Mouse (Mus musculus): ENCODE results near the gene Aimp2. TPM values are rescaled to one million over a fixed set of nuclear protein-coding genes. Genes with fewer than 3 reads are reported as not detected.

Gene Aimp2
- polyA plus RNA-seq, 1 experiment from 2014 or later: 94.6 TPM

GRCm38 (mm10) chr5:143885274-143885673 is 24.4 kb downstream of the Aimp2 start:
- 97% methylated on average over 3 of the region's 3 CpGs for WGBS
- Histone ChIP-seq H3K27me3 (replicated peaks; ENCODE audit: control insufficient read depth, insufficient read depth, low read length) (no peaks in the 10 kb centered on the region), H3K9ac (ENCODE audit: low read depth, low read length) (no peak overlapping the region), H3K9me3 (ENCODE audit: control insufficient read depth, low read length) (peaks cover 2% of the 10 kb centered on the region; the same call in 1 of the 2 replicates), H3K36me3 (ENCODE audit: control insufficient read depth, insufficient read depth, low read length) (peaks cover 60% of the 10 kb centered on the region), H3K27ac (ENCODE audit: low read depth, low read length) (no peak overlapping the region), H3K4me1 (ENCODE audit: control insufficient read depth, insufficient read depth, low read depth, low read length) (no peaks in the 10 kb centered on the region), H3K4me2 (ENCODE audit: low read length) (no peak overlapping the region), H3K4me3 (ENCODE audit: low read length) (no peak overlapping the region)
- ATAC-seq: no peak

- Histone ChIP-seq H3K9me3 (ENCODE audit: control insufficient read depth, low read length) (no peaks in the 10 kb centered on the region), H3K9ac (ENCODE audit: low read depth, low read length) (no peak overlapping the region), H3K36me3 (ENCODE audit: control insufficient read depth, insufficient read depth, low read length) (peaks cover 35% of the 10 kb centered on the region), H3K4me1 (ENCODE audit: control insufficient read depth, insufficient read depth, low read depth, low read length) (no peaks in the 10 kb centered on the region), H3K4me3 (ENCODE audit: low read length) (no peak overlapping the region), H3K27me3 (replicated peaks; ENCODE audit: control insufficient read depth, insufficient read depth, low read length) (no peaks in the 10 kb centered on the region), H3K4me2 (ENCODE audit: low read length) (no peak overlapping the region), H3K27ac (ENCODE audit: low read depth, low read length) (no peak overlapping the region)
- WGBS: 70% methylated on average over 4 of the region's 4 CpGs
- ATAC-seq: no peak
Observed at GRCm38 (mm10) chr5:143874571-143874970, 35.1 kb downstream of the Aimp2 start.

- no peak overlapping the region for H3K4me3 ChIP-seq (ENCODE audit: low read length)
- H3K36me3 ChIP-seq (ENCODE audit: control insufficient read depth, insufficient read depth, low read length): peaks cover 21% of the 10 kb centered on the region
- no peaks in the 10 kb centered on the region for H3K4me1 ChIP-seq (ENCODE audit: control insufficient read depth, insufficient read depth, low read depth, low read length)
- H3K9ac ChIP-seq (ENCODE audit: low read depth, low read length): no peak overlapping the region
- no peak overlapping the region for H3K4me2 ChIP-seq (ENCODE audit: low read length)
- no peak for ATAC-seq
- no peak overlapping the region for H3K27ac ChIP-seq (ENCODE audit: low read depth, low read length)
- no peaks in the 10 kb centered on the region for H3K27me3 ChIP-seq (replicated peaks; ENCODE audit: control insufficient read depth, insufficient read depth, low read length)
- WGBS: 91% methylated on average over 11 of the region's 11 CpGs
- H3K9me3 ChIP-seq (ENCODE audit: control insufficient read depth, low read length): no peaks in the 10 kb centered on the region
Observed at GRCm38 (mm10) chr5:143871547-143872169, 38.0 kb downstream of the Aimp2 start.

Other genes starting within 250 kb of the Aimp2 start
- 21.8 and 23.0 TPM in 2 replicates for gene Usp42, start 177.6 kb downstream of the Aimp2 start, polyA plus RNA-seq (2015; fragmentation: Nextera tagmentation; extraction: Ambion mirVana)
- gene Eif2ak1, start 92.1 kb downstream of the Aimp2 start, polyA plus RNA-seq (2015; fragmentation: Nextera tagmentation; extraction: Ambion mirVana): 44.6 and 47.9 TPM in 2 replicates
- 0.22 and 0.41 TPM in 2 replicates for gene Ankrd61, start 12.2 kb downstream of the Aimp2 start, polyA plus RNA-seq (2015; fragmentation: Nextera tagmentation; extraction: Ambion mirVana)
- 24.0 and 25.9 TPM in 2 replicates for gene Pms2, start 117 bp upstream of the Aimp2 start, polyA plus RNA-seq (2015; fragmentation: Nextera tagmentation; extraction: Ambion mirVana)
- gene Gm42421, start 18.3 kb upstream of the Aimp2 start, polyA plus RNA-seq (2015; fragmentation: Nextera tagmentation; extraction: Ambion mirVana): 1.9 and 2.3 TPM in 2 replicates
- gene Rsph10b, start 23.2 kb upstream of the Aimp2 start, polyA plus RNA-seq (2015; fragmentation: Nextera tagmentation; extraction: Ambion mirVana): 5.4 and 6.2 TPM in 2 replicates
- gene Ccz1, start 105.0 kb upstream of the Aimp2 start, polyA plus RNA-seq (2015; fragmentation: Nextera tagmentation; extraction: Ambion mirVana): 73.6 and 78.4 TPM in 2 replicates
- 0.59 TPM in 1 of 2 replicates, not detected in the other for gene Ocm, start 116.8 kb upstream of the Aimp2 start, polyA plus RNA-seq (2015; fragmentation: Nextera tagmentation; extraction: Ambion mirVana)
- 9.1 TPM in 2 replicates for gene Lmtk2, start 190.6 kb upstream of the Aimp2 start, polyA plus RNA-seq (2015; fragmentation: Nextera tagmentation; extraction: Ambion mirVana)

Data from hindbrain, embryonic 16.5 days (tissue).